Mouse (Mus musculus) neural tube, embryonic 10.5 days (tissue): ENCODE results near the gene Ahcyl1.
"Not testable (repeated sequence)": the region's sequence is repeated elsewhere in the genome, so short reads cannot be mapped to it uniquely, and the experiment has no call there.

Experiments used
- DNase-seq: peaks from one replicate; pipeline ENCODE4 v3.0.0-alpha.2; 2017; ENCODE audit warnings: low spot score; ENCODE audit errors: extremely low spot score

The Ahcyl1 gene

DNA sequence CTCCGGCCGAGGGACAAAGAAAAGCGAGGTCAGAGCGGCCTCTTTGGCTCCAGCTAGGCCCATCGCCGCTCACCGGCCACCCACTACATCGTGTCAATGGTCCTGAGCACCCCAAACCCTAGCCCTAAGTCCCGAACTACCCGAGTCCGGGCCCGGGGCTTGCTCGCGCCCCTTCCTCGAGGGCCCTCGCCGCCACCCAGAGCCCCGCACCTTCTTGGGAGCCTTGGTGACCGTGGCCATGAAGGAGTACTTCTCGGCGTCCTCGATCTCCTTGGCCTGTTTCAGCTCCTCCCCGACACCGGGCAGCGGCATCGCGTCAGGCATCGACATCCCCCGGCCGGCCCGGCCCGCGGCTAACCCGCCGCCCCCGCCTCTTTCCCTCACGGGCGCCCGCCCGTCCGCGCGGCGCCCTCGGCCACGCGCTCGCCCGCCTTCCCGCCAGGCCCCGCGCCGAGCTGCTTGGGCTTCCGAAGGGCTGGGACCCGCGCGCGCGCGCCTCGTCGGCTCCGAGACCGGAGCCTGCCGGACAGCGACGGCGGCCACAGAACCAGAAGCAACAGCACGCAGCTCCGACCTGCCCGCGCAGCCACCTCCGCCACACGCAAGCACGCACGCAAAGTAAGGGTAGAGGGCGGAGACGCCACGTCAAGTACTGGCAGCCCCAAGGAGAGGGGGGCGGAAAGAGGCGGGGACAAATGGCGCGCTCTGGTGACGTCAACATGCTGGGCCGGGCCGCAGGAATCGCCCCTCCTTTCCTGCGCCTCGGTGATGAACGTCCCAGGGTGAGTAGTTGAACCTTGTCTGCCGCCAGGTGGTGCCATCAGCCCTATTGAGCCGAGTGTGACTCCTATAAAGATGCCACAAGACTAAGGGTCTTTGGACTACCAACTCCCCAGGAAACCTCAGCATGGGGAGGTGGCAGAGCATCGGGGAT is at the start of gene Ahcyl1:
TSS of gene Ahcyl1 (minus strand) at position 613 of the 934 bp plus-strand sequence.
- peak; percentile 98 for DNase-seq

GRCm38 (mm10) chr3:107746026-107746425 is 49.7 kb upstream of the Ahcyl1 start:
- no peak for DNase-seq

DNA sequence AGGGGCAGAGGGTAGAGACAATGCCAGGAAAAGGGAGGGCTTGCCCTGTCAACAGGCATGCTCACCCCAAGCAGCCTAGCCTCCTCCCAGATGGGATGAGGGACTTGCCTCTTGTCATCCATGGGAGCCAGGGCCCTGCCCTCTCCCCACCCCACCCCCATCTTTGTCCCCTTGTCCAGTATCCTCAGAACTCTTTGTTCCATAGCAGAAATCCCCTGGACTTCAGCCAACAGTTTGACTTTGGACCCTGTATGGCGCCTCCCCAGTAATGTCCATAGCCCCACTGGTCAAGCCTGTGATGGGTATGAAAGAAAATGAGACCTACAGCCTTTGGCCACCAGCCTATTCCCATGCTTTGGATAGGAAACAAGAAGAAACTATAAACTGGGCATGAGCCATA is 47.3 kb upstream of the Ahcyl1 start:
- DNase-seq: no peak

DNA sequence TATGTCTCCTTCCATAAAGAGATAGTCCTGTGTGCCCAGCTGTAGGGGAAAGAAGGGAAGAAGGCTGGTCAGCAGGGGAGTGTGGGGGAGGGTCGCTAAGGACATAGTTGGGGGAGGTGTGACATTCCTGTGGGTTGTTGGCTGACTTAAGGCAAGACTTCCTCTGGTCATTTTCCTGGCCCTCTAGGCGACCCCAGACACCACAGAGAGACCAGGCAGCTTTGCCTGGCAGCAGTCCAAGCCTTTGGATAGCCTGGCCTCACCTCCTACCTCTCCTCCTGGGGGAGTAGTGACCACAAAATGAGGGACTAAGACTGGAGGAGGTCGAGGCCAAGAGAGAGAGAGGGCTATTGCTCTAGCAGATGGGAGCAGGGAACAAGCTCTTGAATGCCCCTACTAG is 46.7 kb upstream of the Ahcyl1 start:
- no peak for DNase-seq

GRCm38 (mm10) chr3:107742071-107742710 is 45.8 kb upstream of the Ahcyl1 start:
- no peak for DNase-seq

DNA sequence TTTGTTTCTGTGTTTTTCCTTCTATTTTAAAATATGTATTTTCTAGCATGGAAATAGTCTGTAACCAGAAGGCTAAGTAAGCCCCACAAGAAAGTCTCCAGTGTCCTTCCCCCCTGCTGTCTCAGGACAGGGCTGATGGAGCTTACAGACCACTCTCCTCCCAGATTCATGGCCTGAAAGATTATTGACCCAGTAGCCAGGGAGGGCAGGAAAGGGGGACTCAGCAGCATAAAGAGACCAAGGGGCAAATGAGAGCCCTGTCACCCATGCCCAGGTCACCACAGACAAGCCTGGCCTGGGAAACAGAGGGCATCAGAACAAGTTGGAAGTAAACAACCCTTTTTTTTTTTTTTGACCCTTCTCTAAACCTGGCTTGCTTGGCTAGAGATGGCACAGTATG is 45.0 kb upstream of the Ahcyl1 start:
- no peak for DNase-seq

GRCm38 (mm10) chr3:107740578-107741207 is 44.3 kb upstream of the Ahcyl1 start:
- peak; percentile 82 for DNase-seq

GRCm38 (mm10) chr3:107739966-107740365 is 43.6 kb upstream of the Ahcyl1 start:
- DNase-seq: no peak

GRCm38 (mm10) chr3:107739456-107739855 is 43.1 kb upstream of the Ahcyl1 start:
- DNase-seq: no peak

DNA sequence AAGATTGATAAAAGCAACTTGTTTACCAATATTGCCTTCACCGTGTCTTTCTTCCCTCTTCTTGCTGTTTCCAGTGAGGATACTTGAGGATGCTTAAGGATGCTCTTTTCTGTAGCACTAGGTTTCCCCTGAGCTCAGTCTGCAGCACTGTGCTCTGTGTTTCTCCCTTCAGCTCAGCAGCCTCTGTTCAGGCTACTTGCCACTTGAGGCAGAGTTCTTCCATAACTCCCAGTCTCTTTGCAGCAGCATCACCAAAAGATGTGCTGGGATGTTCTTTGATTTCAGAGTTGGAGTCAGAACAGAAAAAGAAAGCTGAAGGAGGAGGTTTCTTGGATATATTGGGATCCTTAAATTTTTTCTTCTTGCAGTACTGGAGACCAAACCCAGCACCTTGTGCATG is 42.3 kb upstream of the Ahcyl1 start:
- no peak for DNase-seq

GRCm38 (mm10) chr3:107737609-107738190 is 41.3 kb upstream of the Ahcyl1 start:
- DNase-seq: no peak

DNA sequence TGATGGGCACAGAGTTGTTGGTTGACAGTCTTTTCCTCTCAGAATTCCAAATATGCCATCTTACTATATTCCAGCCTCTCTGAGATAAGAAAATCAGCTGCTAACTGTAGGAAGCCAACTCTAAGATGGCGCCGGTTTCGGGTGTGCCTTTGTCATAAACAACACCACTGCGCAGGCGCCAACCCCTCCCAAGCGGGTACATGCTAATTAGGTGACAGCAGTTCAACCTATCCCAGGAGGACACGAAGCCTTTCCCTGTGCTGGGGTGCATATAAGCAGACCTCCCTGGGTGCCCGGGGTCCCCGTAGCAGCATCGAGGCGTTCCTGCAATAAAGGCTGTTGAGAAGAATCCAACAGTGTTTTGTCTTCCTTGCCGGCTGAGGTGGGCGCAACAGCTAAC is 39.3 kb upstream of the Ahcyl1 start:
- DNase-seq: not testable (repeated sequence)

DNA sequence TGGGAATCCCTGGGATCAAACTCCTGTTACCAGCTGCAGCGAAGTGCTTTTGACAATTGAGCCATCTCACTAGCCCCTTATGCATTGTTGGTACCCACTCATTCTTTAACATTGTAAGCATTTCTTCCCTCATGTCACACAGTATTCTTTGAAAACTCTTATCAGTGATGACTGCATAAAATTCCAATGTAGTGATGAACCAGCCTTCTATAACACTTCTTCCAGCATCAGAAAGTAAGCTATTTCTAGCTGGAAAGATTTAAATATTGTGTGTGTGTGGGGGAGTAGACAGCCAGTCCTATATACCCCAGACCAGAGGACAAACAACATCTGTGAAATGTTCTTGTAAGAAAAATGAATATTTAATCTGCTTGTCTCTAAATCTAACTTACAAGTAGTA is 37.0 kb upstream of the Ahcyl1 start:
- no peak for DNase-seq

- DNase-seq: no peak
Observed at GRCm38 (mm10) chr3:107730236-107730635, 33.9 kb upstream of the Ahcyl1 start.

DNA sequence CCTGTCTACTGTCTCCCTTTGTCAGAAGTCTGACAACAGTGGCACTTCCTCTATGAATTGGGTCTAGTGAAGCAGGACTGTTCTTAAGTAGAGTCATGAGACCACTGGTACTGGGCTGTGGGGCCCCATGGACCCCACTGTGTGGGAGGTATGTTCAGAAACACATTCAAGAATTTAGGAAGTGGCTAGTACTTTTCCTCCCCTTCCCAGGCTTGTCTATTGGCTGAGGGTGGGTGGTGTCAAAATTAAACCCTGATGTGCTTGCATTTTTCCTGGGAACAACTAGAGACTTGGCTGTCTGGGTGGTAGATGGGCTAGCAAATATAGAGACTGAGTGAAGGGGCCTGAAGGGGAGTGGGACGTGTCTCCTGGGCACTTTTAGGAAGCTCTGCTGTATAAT is 32.1 kb upstream of the Ahcyl1 start:
- DNase-seq: no peak

GRCm38 (mm10) chr3:107715971-107716370 is 19.6 kb upstream of the Ahcyl1 start:
- no peak for DNase-seq

DNA sequence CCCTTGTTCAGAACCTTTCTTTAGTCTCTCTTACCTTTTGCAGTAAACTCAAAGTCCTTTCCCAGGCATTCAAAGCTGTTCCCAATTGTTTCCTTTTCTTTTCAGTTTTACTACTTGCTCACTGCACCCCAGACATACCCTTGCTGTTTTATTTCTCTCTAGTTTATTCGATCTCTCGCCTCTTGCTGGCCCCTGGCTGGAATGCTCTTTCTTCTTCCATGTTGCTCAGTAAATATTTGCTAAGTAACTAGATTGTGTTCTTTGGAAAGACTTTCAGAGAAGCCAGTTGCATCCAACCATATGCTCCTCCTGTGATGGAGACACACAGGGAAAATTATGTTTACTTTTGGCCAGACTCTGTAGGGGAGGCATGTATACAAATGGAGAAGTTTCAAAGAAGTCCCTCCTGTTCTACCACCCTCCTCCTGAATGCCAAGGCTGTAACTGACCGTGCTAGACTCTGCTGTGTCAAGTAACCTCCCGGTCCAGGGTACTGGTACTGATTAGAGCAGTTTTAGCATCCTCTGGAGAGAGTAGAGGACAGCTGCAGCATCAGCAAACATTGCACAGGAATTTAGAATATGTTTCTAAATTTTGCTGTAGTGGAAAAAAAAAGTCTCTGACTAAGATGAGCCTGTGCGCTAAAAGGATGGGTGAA is 18.0 kb upstream of the Ahcyl1 start:
- no peak for DNase-seq

DNA sequence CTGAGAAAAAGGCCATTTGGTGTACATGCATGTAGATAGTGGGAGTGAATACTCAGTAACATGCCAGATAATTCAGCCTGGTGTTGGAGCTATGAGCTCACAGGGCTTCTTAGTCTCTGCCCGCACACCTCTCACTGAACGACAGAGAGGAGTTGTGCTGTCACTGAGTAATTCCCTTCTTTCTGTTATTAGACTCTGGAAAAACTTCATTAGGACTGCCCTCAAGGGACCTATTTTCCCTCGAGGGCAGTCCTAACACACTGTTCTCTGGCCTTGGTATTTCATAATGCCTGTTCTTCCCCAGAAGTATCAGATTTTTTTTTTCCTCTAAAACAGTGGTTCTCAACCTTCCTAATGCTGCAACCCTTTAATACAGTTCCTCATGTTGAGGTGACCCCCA is 15.7 kb upstream of the Ahcyl1 start:
- DNase-seq: no peak

DNA sequence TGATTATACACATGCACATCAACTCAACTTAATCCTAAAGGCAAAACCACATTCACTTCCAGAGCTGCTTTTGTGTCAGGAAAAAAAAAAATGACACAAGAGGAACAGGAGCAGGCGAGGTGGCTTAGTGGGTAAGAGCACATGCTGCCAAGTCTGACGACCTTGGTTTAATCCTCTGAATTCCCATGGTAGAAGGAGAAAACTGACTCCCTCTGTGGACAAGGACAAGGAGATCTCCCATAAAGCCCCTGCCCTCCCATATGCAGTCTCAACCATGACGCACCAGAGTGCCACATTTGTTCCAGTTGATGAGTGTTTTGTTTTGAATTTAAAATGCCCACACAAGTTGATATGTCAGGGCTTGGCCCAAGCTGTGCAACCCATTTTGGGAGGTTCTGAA is 12.8 kb upstream of the Ahcyl1 start:
- DNase-seq: no peak

GRCm38 (mm10) chr3:107707239-107707638 is 10.9 kb upstream of the Ahcyl1 start:
- no peak for DNase-seq

GRCm38 (mm10) chr3:107706164-107706563 is 9.8 kb upstream of the Ahcyl1 start:
- no peak for DNase-seq
